Mouse (Mus musculus) embryonic facial prominence, embryonic 14.5 days (tissue): ENCODE results near the gene Ndufs3. TPM values are rescaled to one million over a fixed set of nuclear protein-coding genes. Genes with fewer than 3 reads are reported as not detected.

Experiments
- ATAC-seq: fragments of 200-750 bp; cut with Nextera tagmentation; 2 replicates; pipeline ENCODE4 v1.8.0; 2017; ENCODE audit warnings: low read depth, moderate number of reproducible peaks, moderate TSS enrichment
- DNase-seq: peaks from one replicate; pipeline ENCODE4 v3.0.0-alpha.2; 2015; ENCODE audit warnings: low spot score
- H3K27ac ChIP-seq: fragments of 300-500 bp; sonication (generic); replicated peaks from 2 replicates; pipeline ENCODE4 v1.5.1; 2014; ENCODE audit warnings: low read depth, mild to moderate bottlenecking, low read length, moderate library complexity
- H3K27me3 ChIP-seq: fragments of 300-500 bp; sonication (generic); replicated peaks from 2 replicates; pipeline ENCODE4 v1.6.1; 2014; ENCODE audit warnings: low read length; ENCODE audit not compliant: control insufficient read depth, insufficient read depth
- H3K36me3 ChIP-seq: fragments of 300-500 bp; sonication (generic); 2 replicates; pipeline ENCODE4 v1.6.1; 2014; ENCODE audit warnings: low read length, mixed read lengths; ENCODE audit not compliant: control insufficient read depth, insufficient read depth
- H3K4me1 ChIP-seq: fragments of 300-500 bp; sonication (generic); 2 replicates; pipeline ENCODE4 v1.6.1; 2014; ENCODE audit warnings: antibody characterized with exemption, low read length; ENCODE audit not compliant: control insufficient read depth, insufficient read depth
- H3K4me2 ChIP-seq: fragments of 300-500 bp; sonication (generic); 2 replicates; pipeline ENCODE4 v1.6.1; 2014; ENCODE audit warnings: low read depth, mild to moderate bottlenecking, low read length, moderate library complexity, mixed read lengths
- H3K4me3 ChIP-seq: fragments of 300-500 bp; sonication (generic); 2 replicates; pipeline ENCODE4 v1.5.1; 2014; ENCODE audit warnings: low read depth, mild to moderate bottlenecking, low read length
- H3K9ac ChIP-seq: fragments of 300-500 bp; sonication (generic); 2 replicates; pipeline ENCODE4 v1.6.1; 2014; ENCODE audit warnings: low read depth, mild to moderate bottlenecking, low read length, moderate library complexity, mixed read lengths
- H3K9me3 ChIP-seq: fragments of 300-500 bp; sonication (generic); 2 replicates; pipeline ENCODE4 v1.6.1; 2016; ENCODE audit warnings: low read length; ENCODE audit not compliant: control insufficient read depth
- WGBS: fragments of 180-500 bp; shearing (Covaris S2); extraction: QIAGEN DNeasy Blood & Tissue Kit; methylation state at CpG from one replicate; pipeline ENCODE4 v1.1.7; 2014; 5-methylcytosine and 5-hydroxymethylcytosine counted together
- polyA plus RNA-seq: library from polyadenylated mRNA; unstranded; fragments of >200 nt; fragmentation: Nextera tagmentation; extraction: Ambion mirVana; gene quantifications from 2 replicates; pipeline ENCODE4 v1.2.1, GENCODE M21; 2014

The Ndufs3 gene
- polyA plus RNA-seq, 1 experiment from 2014 or later = 203 TPM

DNA sequence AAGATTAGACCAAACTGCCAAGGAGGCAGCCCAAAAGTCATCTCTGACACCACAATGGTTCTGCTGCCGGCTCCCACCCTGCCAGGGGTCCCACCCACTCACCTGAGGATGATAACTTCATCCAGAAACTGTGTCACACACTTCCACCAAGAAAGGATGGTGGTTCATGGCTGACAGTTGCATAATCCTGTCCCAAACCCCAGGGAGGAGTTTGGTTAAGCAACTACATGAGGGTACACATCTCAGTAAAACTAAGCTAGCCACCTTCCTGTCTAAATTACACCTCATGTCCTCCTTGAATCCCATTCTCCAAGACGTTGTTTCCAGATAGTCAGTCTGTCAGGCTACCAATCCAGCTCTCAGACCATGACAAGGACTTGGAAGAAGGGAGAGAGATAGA, 27.6 kb upstream of the Ndufs3 start:
- WGBS = 68% methylated on average over 2 of the region's 2 CpGs
- Histone ChIP-seq H3K4me1 (no peaks in the 10 kb centered on the region), H3K9me3 (no peaks in the 10 kb centered on the region), H3K4me3 (no peak overlapping the region), H3K9ac (no peak overlapping the region), H3K27ac (no peak overlapping the region), H3K27me3 (no peaks in the 10 kb centered on the region), H3K36me3 (no peaks in the 10 kb centered on the region), H3K4me2 (no peak overlapping the region)
- DNase-seq (no peak), ATAC-seq (no peak)

GRCm38 (mm10) chr2:90931829-90932228, 27.2 kb upstream of the Ndufs3 start:
- Histone ChIP-seq H3K27ac (no peak overlapping the region), H3K27me3 (no peaks in the 10 kb centered on the region), H3K4me1 (no peaks in the 10 kb centered on the region), H3K9me3 (no peaks in the 10 kb centered on the region), H3K9ac (no peak overlapping the region), H3K36me3 (no peaks in the 10 kb centered on the region), H3K4me3 (no peak overlapping the region), H3K4me2 (no peak overlapping the region)
- no peak for ATAC-seq
- no peak for DNase-seq
- WGBS = 67% methylated on average over 8 of the region's 8 CpGs

DNA sequence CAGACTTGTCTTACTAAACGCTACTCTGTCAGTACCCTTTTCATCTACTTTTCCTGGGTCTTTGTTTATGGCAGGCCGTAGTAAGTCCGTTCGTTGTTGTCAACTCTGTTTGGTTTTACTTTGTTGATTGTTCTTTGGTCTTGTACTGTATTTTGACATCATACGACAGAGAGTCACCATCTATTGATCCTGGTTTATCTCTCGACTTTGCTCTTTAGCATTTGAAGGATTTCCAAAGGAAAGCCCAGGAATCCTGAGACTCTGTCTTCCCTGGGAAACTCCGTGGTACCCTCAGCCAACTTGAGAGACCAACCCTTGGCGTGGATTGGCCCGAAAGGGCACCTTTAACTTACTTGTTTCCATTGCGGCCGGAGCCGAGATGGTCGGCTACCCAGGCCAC, 23.9 kb upstream of the Ndufs3 start:
- DNase-seq (no peak), ATAC-seq (no peak)
- no peak overlapping the region for H3K27ac ChIP-seq
- H3K4me3 ChIP-seq = no peak overlapping the region
- H3K9me3 ChIP-seq = no peaks in the 10 kb centered on the region
- WGBS = 87% methylated on average over 13 of the region's 13 CpGs
- H3K36me3 ChIP-seq = no peaks in the 10 kb centered on the region
- H3K4me2 ChIP-seq = no peak overlapping the region
- no peaks in the 10 kb centered on the region for H3K4me1 ChIP-seq
- no peaks in the 10 kb centered on the region for H3K27me3 ChIP-seq
- H3K9ac ChIP-seq = no peak overlapping the region

DNA sequence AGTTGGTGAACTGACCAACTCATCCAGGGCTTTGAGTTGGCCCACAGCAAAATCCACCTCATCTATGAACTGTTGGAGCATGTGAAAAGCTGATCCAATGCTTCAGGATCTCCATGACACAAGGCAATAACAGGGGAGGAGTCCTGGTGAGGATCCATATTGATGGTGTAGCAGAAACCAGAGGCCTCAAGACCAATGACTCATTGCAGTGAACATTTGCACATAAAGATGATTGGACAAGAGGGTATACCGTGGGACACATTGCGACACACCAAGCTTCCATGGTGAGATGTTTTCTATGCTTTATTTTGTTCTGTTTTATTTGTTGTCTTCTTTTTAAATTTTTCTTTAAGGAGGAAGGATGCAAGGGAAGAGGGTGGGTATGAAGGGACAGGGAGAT, 18.0 kb upstream of the Ndufs3 start:
- Histone ChIP-seq H3K36me3 (no peaks in the 10 kb centered on the region), H3K27ac (no peak overlapping the region), H3K27me3 (no peaks in the 10 kb centered on the region), H3K4me2 (no peak overlapping the region), H3K9ac (no peak overlapping the region), H3K4me3 (no peak overlapping the region), H3K9me3 (no peaks in the 10 kb centered on the region), H3K4me1 (peaks cover 4% of the 10 kb centered on the region)
- DNase-seq = no peak
- WGBS = 92% methylated on average over 2 of the region's 2 CpGs
- no peak for ATAC-seq

GRCm38 (mm10) chr2:90921178-90921577, 16.6 kb upstream of the Ndufs3 start:
- ATAC-seq = no peak
- Histone ChIP-seq H3K9me3 (no peaks in the 10 kb centered on the region), H3K27ac (peak overlapping the region; percentile 48; the same call in 1 of the 2 replicates), H3K4me2 (no peak overlapping the region), H3K9ac (no peak overlapping the region), H3K4me1 (peaks cover 9% of the 10 kb centered on the region), H3K36me3 (no peaks in the 10 kb centered on the region), H3K4me3 (no peak overlapping the region), H3K27me3 (no peaks in the 10 kb centered on the region)
- 49% methylated on average over 1 of the region's 1 CpGs for WGBS
- DNase-seq = peak; percentile 53

- DNase-seq (peak; percentile 45), ATAC-seq (peak; percentile 55)
- H3K27ac ChIP-seq = peak overlapping the region; percentile 97
- no peaks in the 10 kb centered on the region for H3K27me3 ChIP-seq
- H3K9me3 ChIP-seq = no peaks in the 10 kb centered on the region
- WGBS = 18% methylated on average over 9 of the region's 16 CpGs
- peaks cover 19% of the 10 kb centered on the region for H3K4me1 ChIP-seq
- peaks cover 16% of the 10 kb centered on the region for H3K36me3 ChIP-seq
- H3K4me2 ChIP-seq = peak overlapping the region; percentile 88
- H3K9ac ChIP-seq = peak overlapping the region; percentile 98
- H3K4me3 ChIP-seq = peak overlapping the region; percentile 72
Observed at GRCm38 (mm10) chr2:90917999-90918698, 13.5 kb upstream of the Ndufs3 start.

DNA sequence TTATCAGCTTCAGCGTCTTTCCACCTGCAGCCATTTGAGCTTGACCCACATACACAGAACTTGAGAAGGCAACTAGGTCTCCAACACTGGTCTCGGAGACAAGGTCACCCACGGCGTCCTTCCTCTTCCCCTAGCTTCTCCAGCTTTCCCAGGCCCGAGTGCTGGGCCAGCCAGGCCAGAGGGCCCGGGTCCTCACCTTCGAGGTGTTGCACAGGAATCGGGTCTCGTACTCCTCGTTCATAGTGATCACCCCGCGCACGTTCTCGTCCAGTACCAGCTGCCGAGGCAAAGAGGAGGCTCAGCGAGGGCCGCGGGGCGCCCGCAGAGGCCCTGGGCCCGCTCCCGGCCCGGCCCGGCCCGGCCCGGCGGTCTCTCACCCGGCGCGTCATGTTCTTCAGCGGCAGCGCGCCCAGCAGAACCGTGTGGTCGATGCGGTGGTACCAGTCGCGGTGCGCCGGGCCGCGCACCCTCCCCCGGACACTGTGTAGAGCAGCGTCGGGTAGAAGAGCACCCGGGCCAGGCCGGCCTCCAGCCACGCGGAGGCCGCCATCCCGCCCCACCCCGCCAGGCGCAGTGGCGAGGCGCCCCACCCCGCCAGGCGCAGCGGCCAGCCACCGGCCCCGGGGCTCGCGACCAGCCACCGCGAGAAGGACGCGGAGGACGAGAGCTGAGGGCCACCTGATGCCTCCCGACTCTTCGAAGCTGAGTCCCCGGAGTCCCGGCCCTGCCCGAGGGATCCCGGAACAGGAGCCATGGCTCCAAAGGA, 12.8 kb upstream of the Ndufs3 start:
- 0% methylated on average over 15 of the region's 73 CpGs for WGBS
- peak; percentile 87 for ATAC-seq

DNA sequence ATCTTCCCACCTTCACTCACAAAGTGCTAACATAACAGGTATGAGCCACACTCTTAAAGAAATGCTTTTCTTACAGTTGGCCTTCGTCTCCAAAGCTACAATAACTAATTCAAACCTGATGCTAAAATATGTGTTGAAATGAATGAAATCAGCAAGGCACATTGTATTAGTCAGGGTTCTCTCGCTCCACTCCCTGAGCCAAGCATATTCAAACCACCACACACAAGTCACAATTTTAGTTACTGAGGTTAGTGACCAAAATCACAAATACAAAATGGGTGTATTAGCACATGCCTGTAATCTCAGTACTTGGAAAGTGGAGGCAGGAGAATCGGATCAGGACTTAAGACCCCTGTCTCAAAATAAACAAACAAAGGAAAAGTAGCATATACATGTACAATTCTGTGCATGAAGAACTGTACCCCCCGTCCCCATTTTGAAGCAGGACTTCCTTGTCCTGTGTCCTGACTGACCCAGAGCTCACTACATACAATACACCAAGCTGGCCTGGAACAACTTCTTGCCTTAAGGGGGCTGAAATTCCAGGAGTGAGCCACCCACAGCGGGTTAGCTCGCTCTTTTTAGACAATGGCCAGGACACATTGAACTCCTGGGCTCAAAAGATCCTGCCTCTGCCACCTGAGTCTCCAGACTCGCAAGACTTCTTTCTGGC, 12.1 kb upstream of the Ndufs3 start:
- peak overlapping the region; percentile 97 for H3K27ac ChIP-seq
- 16% methylated on average over 7 of the region's 7 CpGs for WGBS
- peak overlapping the region; percentile 88 for H3K4me2 ChIP-seq
- ATAC-seq = 0 out of 2 replicates have a peak, but pooled peaks have one; percentile 27
- no peaks in the 10 kb centered on the region for H3K9me3 ChIP-seq
- peak overlapping the region; percentile 72 for H3K4me3 ChIP-seq
- H3K36me3 ChIP-seq = peaks cover 29% of the 10 kb centered on the region
- H3K27me3 ChIP-seq = no peaks in the 10 kb centered on the region
- peak; percentile 38 for DNase-seq
- peak overlapping the region; percentile 98 for H3K9ac ChIP-seq
- H3K4me1 ChIP-seq = peaks cover 19% of the 10 kb centered on the region

More for the DNA sequence above, 12.8 kb upstream of the Ndufs3 start:
- Histone ChIP-seq H3K27ac (peak overlapping the region; percentile 97), H3K36me3 (peaks cover 24% of the 10 kb centered on the region), H3K4me1 (peaks cover 19% of the 10 kb centered on the region), H3K9me3 (no peaks in the 10 kb centered on the region), H3K27me3 (no peaks in the 10 kb centered on the region), H3K9ac (peak overlapping the region; percentile 98), H3K4me2 (peak overlapping the region; percentile 88), H3K4me3 (peak overlapping the region; percentile 72)
- peak; percentile 55 for DNase-seq
